Mouse (Mus musculus): ENCODE results near the gene Armh3. TPM values are rescaled to one million over a fixed set of nuclear protein-coding genes. Genes with fewer than 3 reads are reported as not detected.

Gene Armh3
- total RNA-seq, 2 experiments from 2014 or later: 14.6 to 19.2 TPM

GRCm38 (mm10) chr19:45788337-45788736 is 210.0 kb downstream of the Armh3 start:
- DNase-seq: no peak

GRCm38 (mm10) chr19:45787450-45787849 is 210.8 kb downstream of the Armh3 start:
- no peak for DNase-seq

- no peak for DNase-seq
Measured at GRCm38 (mm10) chr19:45785470-45785869, 212.8 kb downstream of the Armh3 start.

GRCm38 (mm10) chr19:45783933-45784576 is 214.2 kb downstream of the Armh3 start:
- peak; percentile 17 for DNase-seq

- peak; percentile 98 for DNase-seq
Measured at GRCm38 (mm10) chr19:45783181-45783932, 214.9 kb downstream of the Armh3 start, which contains the start of gene Mgea5. Gene Mgea5, minus strand, starts transcription at chr19:45783837.

GRCm38 (mm10) chr19:45782315-45783001 is 215.8 kb downstream of the Armh3 start:
- DNase-seq: peak; percentile 84

- no peak for DNase-seq
Measured at GRCm38 (mm10) chr19:45781676-45782075, 216.6 kb downstream of the Armh3 start.

GRCm38 (mm10) chr19:45780350-45780915 is 217.9 kb downstream of the Armh3 start:
- no peak for DNase-seq

- no peak for DNase-seq
Measured at GRCm38 (mm10) chr19:45775486-45775885, 222.8 kb downstream of the Armh3 start.

GRCm38 (mm10) chr19:45771501-45771900 is 226.8 kb downstream of the Armh3 start:
- DNase-seq: no peak

Other genes starting within 250 kb of the Armh3 start
- 10 to 100 TPM; 29.0 to 31.5 TPM for gene Npm3, start 248.9 kb downstream of the Armh3 start, total RNA-seq (2021)
- gene Mgea5, start 214.7 kb downstream of the Armh3 start, total RNA-seq (2021): 10 to 100 TPM; 54.7 to 69.3 TPM
- under 1 TPM; 0.24 to 0.30 TPM for gene Kcnip2, start 182.4 kb downstream of the Armh3 start, total RNA-seq (2021)
- 10 to 100 TPM in 1 of 2 experiments, 1 to 10 TPM in 1; 9.9 to 12.0 TPM for gene Hps6, start 5.0 kb upstream of the Armh3 start, total RNA-seq (2021)
- gene Pprc1, start 46.4 kb upstream of the Armh3 start, total RNA-seq (2021): 10 to 100 TPM; 23.5 to 36.5 TPM
- 10 to 100 TPM; 75.3 to 92.1 TPM for gene Ldb1, start 46.7 kb upstream of the Armh3 start, total RNA-seq (2021)
- gene Nolc1, start 77.4 kb upstream of the Armh3 start, total RNA-seq (2021): 10 to 100 TPM; 38.8 to 45.0 TPM
- 10 to 100 TPM in 1 of 2 experiments, 1 to 10 TPM in 1; 6.1 to 10.3 TPM for gene Elovl3, start 133.4 kb upstream of the Armh3 start, total RNA-seq (2021)
- gene Pitx3, start 149.8 kb upstream of the Armh3 start, total RNA-seq (2021): 1 to 10 TPM in 1 of 2 experiments, under 1 TPM in 1; 0.81 to 2.5 TPM
- 10 to 100 TPM; 50.5 to 60.0 TPM for gene Gbf1, start 154.0 kb upstream of the Armh3 start, total RNA-seq (2021)